Mouse (Mus musculus) right cerebral cortex, postnatal 14 days (tissue): ENCODE measurements at regions not wholly inside any gene's neighbourhood (a gene's known extent, or its start where the extent isn't known, plus 50 kb on each side); places are given as distances from the start of the nearest gene placed in this dataset.
A peak's percentile ranks its signal among the peaks of the same experiment; 100 is the strongest.
"Not testable (repeated sequence)": the region's sequence is repeated elsewhere in the genome, so short reads cannot be mapped to it uniquely, and the experiment has no call there.

Experiments
- DNase-seq: peaks from one replicate; pipeline ENCODE4 v3.0.0; 2022

GRCm38 (mm10) chr10:15321480-15321879 is 603.5 kb upstream of the Gje1 start:
- DNase-seq = no peak

- DNase-seq = no peak
Measured at GRCm38 (mm10) chr10:15317017-15317607, 599.1 kb upstream of the Gje1 start.

GRCm38 (mm10) chr10:15310650-15311049 is 592.6 kb upstream of the Gje1 start:
- no peak for DNase-seq

- no peak for DNase-seq
Measured at GRCm38 (mm10) chr10:15305811-15306473, 587.9 kb upstream of the Gje1 start.

GRCm38 (mm10) chr10:15300199-15301085 is 582.4 kb upstream of the Gje1 start:
- peak; percentile 82 for DNase-seq

- no peak for DNase-seq
Measured at GRCm38 (mm10) chr10:15299331-15300198, 581.6 kb upstream of the Gje1 start.

- DNase-seq = no peak
Measured at GRCm38 (mm10) chr10:15297257-15297656, 579.2 kb upstream of the Gje1 start.

GRCm38 (mm10) chr10:15294125-15294524 is 576.1 kb upstream of the Gje1 start:
- DNase-seq = no peak

GRCm38 (mm10) chr10:15263337-15263736 is 545.3 kb upstream of the Gje1 start:
- DNase-seq = not testable (repeated sequence)

GRCm38 (mm10) chr10:15262282-15262681 is 544.3 kb upstream of the Gje1 start:
- DNase-seq = not testable (repeated sequence)

GRCm38 (mm10) chr10:15249402-15250086 is 531.5 kb upstream of the Gje1 start:
- no peak for DNase-seq

- DNase-seq = no peak
Measured at GRCm38 (mm10) chr10:15248899-15249298, 530.9 kb upstream of the Gje1 start.

GRCm38 (mm10) chr10:15244376-15245262 is 526.6 kb upstream of the Gje1 start:
- DNase-seq = no peak

GRCm38 (mm10) chr10:15243460-15243859 is 525.4 kb upstream of the Gje1 start:
- DNase-seq = no peak

GRCm38 (mm10) chr10:15218883-15219282 is 500.9 kb upstream of the Gje1 start:
- DNase-seq = no peak

- no peak for DNase-seq
Measured at GRCm38 (mm10) chr10:15179585-15179984, 461.6 kb upstream of the Gje1 start.

- no peak for DNase-seq
Measured at GRCm38 (mm10) chr10:15174421-15174820, 456.4 kb upstream of the Gje1 start.

- DNase-seq = no peak
Measured at GRCm38 (mm10) chr10:15172558-15172957, 454.5 kb upstream of the Gje1 start.

GRCm38 (mm10) chr10:15140703-15141102 is 422.7 kb upstream of the Gje1 start:
- DNase-seq = no peak
